ENCODE assay signal across 8 mouse cellular contexts in genomic region chr5:144964872-144965638, GRCm38 (mm10). TPM values are rescaled to one million over a fixed set of nuclear protein-coding genes. Genes with fewer than 3 reads are reported as not detected.
A peak's percentile ranks its signal among the peaks of the same experiment; 100 is the strongest.
DNase-seq lines count a peak whose midpoint lies in the region; ATAC-seq and TF ChIP-seq lines count a peak whose summit lies in the region.

No protein-coding gene starts in this region.

- peak; percentile 64 for ATAC-seq in erythroid progenitor cell, adult 5-6 weeks (replicated peaks; ENCODE audit: low FRiP score, poor library complexity, severe bottlenecking)
- peak; percentile 52 for ATAC-seq in heart, embryonic 13.5 days (ENCODE audit: extremely low read depth, insufficient number of reproducible peaks, low FRiP score, low TSS enrichment)
- peak; percentile 87 for ATAC-seq in kidney, postnatal 0 days (replicated peaks; ENCODE audit: low FRiP score, low read depth)
- ATAC-seq in liver, embryonic 13.5 days (ENCODE audit: low read depth), result peak; percentile 81
- ATAC-seq in stomach, embryonic 15.5 days (ENCODE audit: insufficient read depth, low FRiP score, low read depth), result peak; percentile 74

- H3K4me2 ChIP-seq in heart, embryonic 13.5 days, result peak overlapping the region; percentile 71
- peak overlapping the region; percentile 67 for H3K4me2 ChIP-seq in kidney, postnatal 0 days (ENCODE audit: low read length)
- peak overlapping the region; percentile 87 for H3K4me2 ChIP-seq in liver, embryonic 13.5 days
- peak overlapping the region; percentile 78 for H3K4me2 ChIP-seq in stomach, embryonic 15.5 days

- H3K9me3 ChIP-seq in heart, embryonic 13.5 days, result no peaks in the 10 kb centered on the region
- no peaks in the 10 kb centered on the region for H3K9me3 ChIP-seq in kidney, postnatal 0 days (replicated peaks; ENCODE audit: low read length)
- no peaks in the 10 kb centered on the region for H3K9me3 ChIP-seq in liver, embryonic 13.5 days (replicated peaks)
- no peaks in the 10 kb centered on the region for H3K9me3 ChIP-seq in stomach, embryonic 15.5 days

- TF ChIP-seq CTCF in kidney, postnatal 0 days (IDR thresholded peaks at IDR 0.05; ENCODE audit: low read depth), result no peak; the same call in 1 of the 2 replicates

- H3K4me1 ChIP-seq in brown adipose tissue, adult 24 weeks (ENCODE audit: control insufficient read depth, insufficient read depth, insufficient read length, low read length), result peaks cover 23% of the 10 kb centered on the region
- H3K4me1 ChIP-seq in heart, embryonic 13.5 days, result peaks cover 52% of the 10 kb centered on the region
- H3K4me1 ChIP-seq in kidney, postnatal 0 days (replicated peaks; ENCODE audit: insufficient read depth, low read length), result peaks cover 5% of the 10 kb centered on the region; the same call in 1 of the 2 replicates
- H3K4me1 ChIP-seq in liver, embryonic 13.5 days (replicated peaks), result peaks cover 20% of the 10 kb centered on the region
- H3K4me1 ChIP-seq in stomach, embryonic 15.5 days, result peaks cover 38% of the 10 kb centered on the region

- DNase-seq in CD8-positive naive resting alpha-beta T cell, adult 2 months (ENCODE audit: low read depth in 2 of 2, low spot score in 2 of 2), result peak; percentile 89 to 94
- DNase-seq in kidney, postnatal 0 days (ENCODE audit: low spot score), result peak; percentile 98
- peak; percentile 79 for DNase-seq in liver, embryonic 13.5 days
- DNase-seq in neural tube, embryonic 10.5 days (ENCODE audit: extremely low spot score, low spot score), result peak; percentile 92

- H3K36me3 ChIP-seq in heart, embryonic 13.5 days, result no peaks in the 10 kb centered on the region
- H3K36me3 ChIP-seq in kidney, postnatal 0 days (ENCODE audit: insufficient read depth, low read length), result no peaks in the 10 kb centered on the region
- no peaks in the 10 kb centered on the region for H3K36me3 ChIP-seq in liver, embryonic 13.5 days
- H3K36me3 ChIP-seq in stomach, embryonic 15.5 days, result no peaks in the 10 kb centered on the region

- 2% methylated on average over 28 of the region's 56 CpGs for WGBS in heart, embryonic 13.5 days
- WGBS in kidney, postnatal 0 days, result 3% methylated on average over 12 of the region's 56 CpGs
- 1% methylated on average over 41 of the region's 56 CpGs for WGBS in liver, embryonic 13.5 days (ENCODE audit: insufficient replicate concordance)
- WGBS in stomach, embryonic 15.5 days, result under 1% methylated on average over 39 of the region's 56 CpGs

- H3K27me3 ChIP-seq in heart, embryonic 13.5 days (replicated peaks), result peaks cover 10% of the 10 kb centered on the region
- H3K27me3 ChIP-seq in kidney, postnatal 0 days (ENCODE audit: insufficient read depth, low read length), result no peaks in the 10 kb centered on the region
- peaks cover 34% of the 10 kb centered on the region for H3K27me3 ChIP-seq in liver, embryonic 13.5 days
- H3K27me3 ChIP-seq in stomach, embryonic 15.5 days (replicated peaks), result no peaks in the 10 kb centered on the region

- H3K9ac ChIP-seq in heart, embryonic 13.5 days, result peak overlapping the region; percentile 98
- H3K9ac ChIP-seq in kidney, postnatal 0 days (ENCODE audit: low read depth, low read length), result peak overlapping the region; percentile 99
- H3K9ac ChIP-seq in liver, embryonic 13.5 days, result peak overlapping the region; percentile 74
- H3K9ac ChIP-seq in stomach, embryonic 15.5 days, result peak overlapping the region; percentile 93

- H3K27ac ChIP-seq in brown adipose tissue, adult 24 weeks (replicated peaks; ENCODE audit: low read depth, low read length), result peak overlapping the region; percentile 66; the same call in 1 of the 2 replicates
- H3K27ac ChIP-seq in heart, embryonic 13.5 days (replicated peaks), result peak overlapping the region; percentile 93
- H3K27ac ChIP-seq in kidney, postnatal 0 days, result peak overlapping the region; percentile 99
- H3K27ac ChIP-seq in liver, embryonic 13.5 days, result no peak overlapping the region
- H3K27ac ChIP-seq in stomach, embryonic 15.5 days, result peak overlapping the region; percentile 94

- H3K4me3 ChIP-seq in brown adipose tissue, adult 24 weeks (ENCODE audit: insufficient read depth, low read depth, low read length), result peak overlapping the region; percentile 88
- peak overlapping the region; percentile 94 for H3K4me3 ChIP-seq in heart, embryonic 13.5 days
- H3K4me3 ChIP-seq in kidney, postnatal 0 days (replicated peaks; ENCODE audit: low read depth, low read length), result peak overlapping the region; percentile 89
- peak overlapping the region; percentile 72 for H3K4me3 ChIP-seq in liver, embryonic 13.5 days (replicated peaks)
- peak overlapping the region; percentile 91 for H3K4me3 ChIP-seq in stomach, embryonic 15.5 days (replicated peaks)

RNA-seq across cellular contexts. Expression of gene Smurf1, which starts 0.6 kb away (rescaled TPM):
- 12.2 and 15.7 TPM in 2 replicates for polyA plus RNA-seq in brown adipose tissue, adult 24 weeks (2012; ENCODE audit: insufficient read depth, insufficient read length, missing spikeins)
- total RNA-seq in erythroid progenitor cell, adult 5-6 weeks (2015; ENCODE audit: low replicate concordance), result not detected in 2 replicates
- total RNA-seq in erythroid progenitor cell, adult 5-6 weeks (2017; ENCODE audit: low replicate concordance), result 1.9 and 2.1 TPM in 2 replicates
- 12.1 and 12.4 TPM in 2 replicates for polyA plus RNA-seq in heart, embryonic 13.5 days (2015; fragmentation: Nextera tagmentation; extraction: Ambion mirVana)
- polyA plus RNA-seq in kidney, postnatal 0 days (2015; fragmentation: Nextera tagmentation; extraction: Ambion mirVana), result 12.6 and 13.4 TPM in 2 replicates
- 2.0 and 2.1 TPM in 2 replicates for polyA plus RNA-seq in liver, embryonic 13.5 days (2015; fragmentation: Nextera tagmentation; extraction: Ambion mirVana)
- polyA plus RNA-seq in stomach, embryonic 15.5 days (2015; fragmentation: Nextera tagmentation; extraction: Ambion mirVana), result 14.3 and 14.4 TPM in 2 replicates
